ENCODE assay signal across 8 mouse cellular contexts in the genomic region with DNA sequence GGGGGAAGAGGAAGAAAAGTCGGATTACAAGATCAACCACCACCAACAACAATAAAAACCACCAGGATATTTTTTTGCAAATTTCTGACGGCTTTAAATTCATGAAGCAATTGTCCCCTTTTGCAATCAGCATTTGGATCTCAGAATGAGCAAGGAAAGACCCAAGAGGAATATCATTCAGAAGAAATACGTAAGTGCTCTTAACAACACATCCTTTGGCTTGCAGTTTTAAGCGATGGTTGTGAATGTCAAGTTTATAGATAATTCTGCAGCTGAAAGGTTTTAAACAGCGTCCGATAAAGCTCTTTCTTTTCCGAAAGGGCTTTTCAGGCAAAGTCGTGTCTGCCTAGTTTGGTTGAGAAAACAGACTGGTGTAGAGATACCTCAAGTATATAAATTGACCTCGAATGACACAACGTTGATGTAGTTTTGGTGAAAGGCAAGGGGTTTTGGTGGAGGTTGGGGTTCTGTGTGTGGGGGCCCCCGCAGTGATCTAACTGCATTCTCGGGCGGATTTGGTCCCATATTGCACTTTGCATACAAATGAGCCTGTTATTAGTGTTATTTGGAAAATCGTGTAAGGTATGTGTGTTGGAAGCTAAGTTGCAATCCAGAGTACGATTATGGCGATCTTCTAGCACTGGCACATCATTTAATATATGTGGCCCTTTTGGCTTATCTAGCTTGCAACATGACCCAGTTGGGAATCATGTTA. TPM values are rescaled to one million over a fixed set of nuclear protein-coding genes. Genes with fewer than 3 reads are reported as not detected.
DNase-seq lines count a peak whose midpoint lies in the region; ATAC-seq and TF ChIP-seq lines count a peak whose summit lies in the region.

No protein-coding gene starts in this region.

- TF ChIP-seq CTCF in testis, adult 2 months (IDR thresholded peaks at IDR 0.05; ENCODE audit: control insufficient read depth, insufficient read depth, insufficient replicate concordance, low read depth, low read length), result no peak
- no peak for TF ChIP-seq CTCF in hindbrain, postnatal 0 days (IDR thresholded peaks at IDR 0.05; ENCODE audit: low read depth)

- no peak overlapping the region; the same call in 1 of the 2 replicates for H3K27ac ChIP-seq in testis, adult 2 months (ENCODE audit: control insufficient read depth, insufficient read depth, low read depth, low read length)
- H3K27ac ChIP-seq in hindbrain, postnatal 0 days, result peak overlapping the region; percentile 28; the same call in 1 of the 2 replicates
- H3K27ac ChIP-seq in midbrain, embryonic 14.5 days (replicated peaks; ENCODE audit: low read depth, low read length), result no peak overlapping the region

- H3K4me2 ChIP-seq in hindbrain, postnatal 0 days (ENCODE audit: low read depth, low read length), result peak overlapping the region; percentile 76
- H3K4me2 ChIP-seq in midbrain, embryonic 14.5 days (ENCODE audit: low read length), result peak overlapping the region; percentile 60

- TF ChIP-seq POLR2A in testis, adult 2 months (IDR thresholded peaks at IDR 0.05; ENCODE audit: control insufficient read depth, low read depth, low read length), result no peak

- H3K9ac ChIP-seq in hindbrain, postnatal 0 days (replicated peaks; ENCODE audit: low read length), result peak overlapping the region; percentile 79
- H3K9ac ChIP-seq in midbrain, embryonic 14.5 days (replicated peaks; ENCODE audit: low read length), result peak overlapping the region; percentile 73

- H3K9me3 ChIP-seq in hindbrain, postnatal 0 days (ENCODE audit: low read length), result no peaks in the 10 kb centered on the region
- no peaks in the 10 kb centered on the region for H3K9me3 ChIP-seq in midbrain, embryonic 14.5 days (ENCODE audit: control insufficient read depth, low read length)

- ATAC-seq in hindbrain, postnatal 0 days, result no peak
- ATAC-seq in midbrain, embryonic 14.5 days (ENCODE audit: low FRiP score, low TSS enrichment), result no peak
- ATAC-seq in monocyte, adult 5-6 weeks (replicated peaks; ENCODE audit: insufficient number of reproducible peaks, low FRiP score, low TSS enrichment, poor library complexity, severe bottlenecking), result no peak

- no peaks in the 10 kb centered on the region for H3K36me3 ChIP-seq in testis, adult 2 months (ENCODE audit: control insufficient read depth, insufficient read depth, low read length)
- no peaks in the 10 kb centered on the region for H3K36me3 ChIP-seq in hindbrain, postnatal 0 days (ENCODE audit: insufficient read depth, low read length)
- no peaks in the 10 kb centered on the region for H3K36me3 ChIP-seq in midbrain, embryonic 14.5 days (ENCODE audit: control insufficient read depth, insufficient read depth, low read length)

- peak; percentile 50 for DNase-seq in cerebellum, adult 9-10 months
- no peak for DNase-seq in cerebellum, adult 11 months
- no peak for DNase-seq in testis, postnatal 14 days (ENCODE audit: low spot score)
- DNase-seq in hindbrain, postnatal 0 days (ENCODE audit: low spot score), result peak; percentile 9
- DNase-seq in midbrain, embryonic 14.5 days, result peak; percentile 44
- no peak for DNase-seq in urinary bladder, postnatal 4 days (ENCODE audit: low spot score in 2 of 2)

- H3K27me3 ChIP-seq in testis, adult 2 months (ENCODE audit: control insufficient read depth, insufficient read depth, low read length), result no peaks in the 10 kb centered on the region
- no peaks in the 10 kb centered on the region for H3K27me3 ChIP-seq in hindbrain, postnatal 0 days (ENCODE audit: insufficient read depth, low read length)
- no peaks in the 10 kb centered on the region for H3K27me3 ChIP-seq in midbrain, embryonic 14.5 days (ENCODE audit: control insufficient read depth, insufficient read depth, low read length)

- WGBS in hindbrain, postnatal 0 days, result under 1% methylated on average over 16 of the region's 16 CpGs
- WGBS in midbrain, embryonic 14.5 days, result under 1% methylated on average over 16 of the region's 16 CpGs

- peaks cover 10% of the 10 kb centered on the region for H3K4me1 ChIP-seq in testis, adult 2 months (ENCODE audit: control insufficient read depth, insufficient read depth, low read length)
- peaks cover 11% of the 10 kb centered on the region; the same call in 1 of the 2 replicates for H3K4me1 ChIP-seq in hindbrain, postnatal 0 days (ENCODE audit: insufficient read depth, low read length)
- peaks cover 16% of the 10 kb centered on the region; the same call in 1 of the 2 replicates for H3K4me1 ChIP-seq in midbrain, embryonic 14.5 days (ENCODE audit: control insufficient read depth, insufficient read depth, low read length)

- H3K4me3 ChIP-seq in testis, adult 2 months (ENCODE audit: control insufficient read depth, low read depth, low read length), result peak overlapping the region; percentile 41
- peak overlapping the region; percentile 49 for H3K4me3 ChIP-seq in hindbrain, postnatal 0 days (ENCODE audit: low read length)
- H3K4me3 ChIP-seq in midbrain, embryonic 14.5 days (replicated peaks; ENCODE audit: low read depth, low read length), result peak overlapping the region; percentile 72

RNA-seq across cellular contexts. Expression of a gene that starts 2.6 kb away (rescaled TPM):
- polyA plus RNA-seq in testis, adult 2 months (2012; rRNA removed), result 19.5 and 21.0 TPM in 2 replicates
- total RNA-seq in hindbrain, postnatal 0 days (2014; rRNA removed), result 20.3 and 21.6 TPM in 2 replicates
- polyA plus RNA-seq in hindbrain, postnatal 0 days (2015; fragmentation: Nextera tagmentation; extraction: Ambion mirVana), result 19.3 and 19.8 TPM in 2 replicates
- polyA plus RNA-seq in midbrain, embryonic 14.5 days (2014; fragmentation: Nextera tagmentation; extraction: Ambion mirVana), result 31.7 and 35.7 TPM in 2 replicates
- 77.6 to 103 TPM (median 102 TPM) in 3 replicates for total RNA-seq in monocyte, adult 5-6 weeks (2017)

Comparison
In these comparisons a context has a peak if more than half of its experiments do, and no peak if none do; other contexts are left out.
1. DNase-seq: peak in cerebellum, adult 9-10 months (single experiment), hindbrain, postnatal 0 days (single experiment) and midbrain, embryonic 14.5 days (single experiment); none in cerebellum, adult 11 months (single experiment), testis, postnatal 14 days (single experiment) and urinary bladder, postnatal 4 days (0 of 2).
2. Peak in every context shown above with its lines, with median percentiles within 50 percentile points of each other: H3K4me3 ChIP-seq.